Mouse (Mus musculus) thymus, adult 2 months (tissue): Measurements from ENCODE around the gene Adad1. TPM values are rescaled to one million over a fixed set of nuclear protein-coding genes. Genes with fewer than 3 reads are reported as not detected.

ENCODE experiments used
- DNase-seq: peaks from one replicate; pipeline ENCODE4 v3.0.0; 2021
- H3K27ac ChIP-seq: fragments of 200-500 bp; 2 replicates; pipeline ENCODE4 v1.5.1; 2012; ENCODE audit warnings: low read length, control low read depth; ENCODE audit not compliant: control insufficient read depth, insufficient read depth
- H3K27me3 ChIP-seq: fragments of 200-500 bp; 2 replicates; pipeline ENCODE4 v1.6.1; 2012; ENCODE audit warnings: mild to moderate bottlenecking, low read length, moderate library complexity, mixed read lengths; ENCODE audit not compliant: control insufficient read depth, insufficient read depth
- H3K36me3 ChIP-seq: fragments of 200-500 bp; 2 replicates; pipeline ENCODE4 v1.6.1; 2012; ENCODE audit warnings: mild to moderate bottlenecking, low read length, moderate library complexity; ENCODE audit not compliant: control insufficient read depth, insufficient read depth
- H3K4me1 ChIP-seq: fragments of 200-500 bp; replicated peaks from 2 replicates; pipeline ENCODE4 v1.6.1; 2012; ENCODE audit warnings: low read length; ENCODE audit not compliant: control insufficient read depth, insufficient read depth
- H3K4me3 ChIP-seq: fragments of 200-500 bp; 2 replicates; pipeline ENCODE4 v1.5.1; 2012; ENCODE audit warnings: mild to moderate bottlenecking, low read length, control low read depth, moderate library complexity; ENCODE audit not compliant: control insufficient read depth, insufficient read depth
- CTCF ChIP-seq: fragments of 200-500 bp; IDR thresholded peaks from 2 replicates; pipeline ENCODE4 v1.5.1; 2012; ENCODE audit warnings: mild to moderate bottlenecking, control low read depth, low read length, moderate library complexity, borderline replicate concordance; ENCODE audit not compliant: control insufficient read depth, poor library complexity, insufficient read depth; ENCODE audit errors: extremely low read depth
- POLR2A ChIP-seq: fragments of 200-500 bp; IDR thresholded peaks from 2 replicates; pipeline ENCODE4 v1.6.1; 2012; ENCODE audit warnings: mild to moderate bottlenecking, low read length, control low read depth, moderate library complexity; ENCODE audit not compliant: control insufficient read depth, poor library complexity, insufficient read depth; ENCODE audit errors: extremely low read depth
- WGBS: fragments of 180-500 bp; shearing (Covaris S2); methylation state at CpG from one replicate; pipeline ENCODE4 v1.1.7; 2018; 5-methylcytosine and 5-hydroxymethylcytosine counted together
- polyA plus RNA-seq: library from polyadenylated mRNA; depleted of rRNA; stranded (reverse); fragments of >200 nt; gene quantifications from 2 replicates; pipeline ENCODE4 v1.2.3, GENCODE M21; 2012; rRNA removed

The Adad1 gene
- polyA plus RNA-seq, 1 experiment = not detected

DNA sequence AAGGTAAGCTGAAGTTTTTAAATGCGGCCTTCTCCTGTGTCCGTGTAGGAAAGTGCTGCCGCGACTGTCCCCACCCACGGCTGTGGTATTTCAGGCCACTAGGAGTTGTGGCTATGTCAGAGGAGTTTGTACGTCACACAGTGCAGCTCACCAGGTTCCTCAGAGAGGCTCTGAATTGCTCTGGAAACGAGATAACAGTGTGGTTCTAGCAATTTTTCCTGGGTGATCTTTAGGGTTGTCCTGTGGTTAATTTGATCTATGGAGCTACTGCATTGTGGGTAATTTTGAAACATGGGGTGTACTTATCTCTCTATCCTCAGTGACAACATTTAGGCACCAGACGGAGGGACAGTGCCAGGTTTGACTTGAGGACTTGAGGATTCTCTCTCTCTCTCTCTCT, 93.8 kb downstream of the Adad1 start:
- DNase-seq = no peak
- Histone ChIP-seq H3K36me3 (no peaks in the 10 kb centered on the region), H3K27me3 (no peaks in the 10 kb centered on the region), H3K4me1 (peaks cover 6% of the 10 kb centered on the region), H3K4me3 (no peak overlapping the region), H3K27ac (no peak overlapping the region)
- TF ChIP-seq CTCF (no peak), POLR2A (no peak)
- 47% methylated on average over 8 of the region's 8 CpGs for whole genome bisulfite sequencing

DNA sequence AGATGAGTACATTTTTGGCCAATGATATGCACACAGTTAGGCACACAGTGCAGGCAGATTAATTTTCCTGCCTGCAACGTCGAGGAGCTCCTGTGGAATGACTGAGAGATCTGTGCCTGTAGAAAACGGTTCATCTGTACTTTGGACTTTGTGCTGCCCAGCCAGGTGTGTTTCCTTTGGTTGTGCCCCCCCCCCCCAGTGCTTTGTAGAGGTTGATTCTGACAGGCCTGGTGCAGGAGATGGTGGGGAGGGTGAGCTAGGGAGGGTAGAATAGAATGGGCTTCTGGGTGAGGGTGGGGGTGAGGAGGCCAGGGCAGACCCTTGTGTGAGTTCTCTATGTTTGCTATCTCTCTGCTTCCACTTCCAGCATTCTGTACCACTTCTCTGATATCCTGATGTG, 94.9 kb downstream of the Adad1 start:
- DNase-seq = no peak
- Histone ChIP-seq H3K4me1 (peaks cover under 1% of the 10 kb centered on the region; the same call in 1 of the 2 replicates), H3K4me3 (no peak overlapping the region), H3K27ac (no peak overlapping the region), H3K27me3 (no peaks in the 10 kb centered on the region), H3K36me3 (no peaks in the 10 kb centered on the region)
- no peak for TF ChIP-seq POLR2A
- TF ChIP-seq CTCF = no peak
- WGBS = 65% methylated on average over 3 of the region's 3 CpGs

DNA sequence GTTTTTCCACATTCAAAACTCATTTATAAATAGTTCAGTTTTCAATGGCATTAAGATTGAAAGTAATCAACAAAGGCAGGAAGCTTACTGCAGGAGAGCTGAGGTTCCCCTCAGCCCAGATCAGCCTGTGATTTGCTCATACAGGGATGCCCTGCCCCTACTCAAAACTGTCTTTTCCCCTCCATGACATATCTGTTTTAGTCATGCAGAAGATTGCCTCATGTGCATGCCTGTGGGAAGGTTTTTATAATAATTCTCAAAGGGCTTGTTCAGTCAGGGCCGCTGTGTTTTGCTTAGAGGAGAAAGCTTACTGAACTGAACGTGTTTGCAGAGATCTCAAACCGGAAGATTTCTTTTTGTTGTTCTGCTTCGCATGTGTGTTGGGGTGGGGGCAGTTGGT, 97.8 kb downstream of the Adad1 start:
- no peak for TF ChIP-seq CTCF
- TF ChIP-seq POLR2A = no peak
- no peaks in the 10 kb centered on the region for H3K27me3 ChIP-seq
- no peaks in the 10 kb centered on the region for H3K4me1 ChIP-seq
- H3K27ac ChIP-seq = no peak overlapping the region
- DNase-seq = no peak
- 93% methylated on average over 4 of the region's 4 CpGs for WGBS
- no peak overlapping the region for H3K4me3 ChIP-seq
- no peaks in the 10 kb centered on the region for H3K36me3 ChIP-seq

DNA sequence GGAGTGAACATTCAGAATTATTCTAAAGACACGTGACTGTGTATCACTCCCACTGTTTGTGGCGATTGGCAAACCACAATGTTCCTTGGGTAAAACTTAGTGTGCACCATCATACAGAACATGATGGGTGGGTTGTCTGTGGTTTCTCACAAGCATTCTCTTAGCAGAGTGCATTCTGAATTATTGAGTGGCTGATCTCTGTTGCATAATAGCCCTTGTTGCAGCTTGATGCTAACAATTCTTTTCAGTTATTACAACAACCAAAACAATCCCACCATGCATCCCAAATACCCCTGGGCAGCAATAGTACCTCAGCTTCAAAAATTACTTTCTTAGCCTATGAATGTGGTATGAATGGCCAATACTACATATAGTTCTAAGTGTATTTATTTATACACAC, 106.0 kb downstream of the Adad1 start:
- DNase-seq = no peak
- H3K4me1 ChIP-seq = 0 out of 2 replicates have a peak, but pooled peaks cover 2% of the 10 kb centered on the region
- H3K27me3 ChIP-seq = no peaks in the 10 kb centered on the region
- 2% methylated on average over 2 of the region's 2 CpGs for WGBS
- no peaks in the 10 kb centered on the region for H3K36me3 ChIP-seq
- H3K27ac ChIP-seq = no peak overlapping the region
- H3K4me3 ChIP-seq = no peak overlapping the region
- no peak for TF ChIP-seq CTCF
- no peak for TF ChIP-seq POLR2A

Other genes with a start within 250 kb of the Adad1 start
- gene 4932438A13Rik, start 200.4 kb upstream of the Adad1 start, polyA plus RNA-seq = 33.4 and 34.4 TPM in 2 replicates
- gene Il2, start 62.4 kb downstream of the Adad1 start, polyA plus RNA-seq = 0.18 TPM in 1 of 2 replicates, not detected in the other
- gene Il21, start 169.1 kb downstream of the Adad1 start, polyA plus RNA-seq = 0.05 and 0.08 TPM in 2 replicates
- 1.2 and 1.5 TPM in 2 replicates for gene Bbs12, start 249.0 kb downstream of the Adad1 start, polyA plus RNA-seq
- 0.09 and 0.33 TPM in 2 replicates for gene Cetn4, start 249.2 kb downstream of the Adad1 start, polyA plus RNA-seq